Mouse (Mus musculus) liver, postnatal 0 days (tissue): ENCODE results near the gene Dpp7.

Source experiments
- CTCF ChIP-seq: sonication (generic); IDR thresholded peaks from 2 replicates; pipeline ENCODE4 v1.5.1; 2016; ENCODE audit warnings: antibody characterized with exemption, low read depth
- EP300 ChIP-seq: IDR thresholded peaks from 2 replicates; pipeline ENCODE4 v1.6.1; 2016; ENCODE audit warnings: antibody characterized with exemption, low read depth, mild to moderate bottlenecking

DNA sequence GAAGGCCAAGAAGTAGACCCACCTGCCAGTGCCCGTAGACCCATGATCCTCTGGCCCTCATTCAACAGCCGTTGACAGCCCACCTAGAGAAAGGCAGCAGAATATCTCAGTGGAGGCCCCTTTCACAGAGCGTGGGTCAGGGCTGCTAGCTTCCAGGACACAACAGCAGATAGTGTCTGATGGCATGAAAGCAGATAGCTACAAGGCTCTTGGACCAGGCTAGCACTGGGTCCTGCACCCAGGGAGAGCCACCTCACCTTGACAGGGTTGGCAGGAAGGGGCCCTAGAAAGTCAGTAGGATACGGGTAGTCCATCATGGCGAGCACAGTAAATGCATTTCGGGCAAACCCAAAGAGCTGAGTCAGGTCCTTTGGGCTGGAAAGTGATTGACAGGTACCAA is 1.9 kb downstream of the Dpp7 start:
- TF ChIP-seq EP300 (no peak), CTCF (no peak)
